In genomic region chr8:85433017-85433393, GRCm38 (mm10) we compare ENCODE assay signal across 8 mouse cellular contexts. TPM values are rescaled to one million over a fixed set of nuclear protein-coding genes. Genes with fewer than 3 reads are reported as not detected.
DNase-seq lines count a peak whose midpoint lies in the region; ATAC-seq lines count a peak whose summit lies in the region.

No protein-coding gene starts in this region.

- peaks cover 16% of the 10 kb centered on the region for H3K4me1 ChIP-seq in heart, embryonic 12.5 days (replicated peaks)
- peaks cover 20% of the 10 kb centered on the region for H3K4me1 ChIP-seq in hindbrain, embryonic 12.5 days

- peak overlapping the region; percentile 100 for H3K27ac ChIP-seq in heart, embryonic 12.5 days (ENCODE audit: poor library complexity, severe bottlenecking)
- peak overlapping the region; percentile 75 for H3K27ac ChIP-seq in hindbrain, embryonic 12.5 days

- no peaks in the 10 kb centered on the region for H3K27me3 ChIP-seq in heart, embryonic 12.5 days (replicated peaks)
- no peaks in the 10 kb centered on the region for H3K27me3 ChIP-seq in hindbrain, embryonic 12.5 days

- H3K36me3 ChIP-seq in heart, embryonic 12.5 days, result no peaks in the 10 kb centered on the region
- H3K36me3 ChIP-seq in hindbrain, embryonic 12.5 days, result no peaks in the 10 kb centered on the region

- H3K4me3 ChIP-seq in heart, embryonic 12.5 days, result peak overlapping the region; percentile 94
- H3K4me3 ChIP-seq in hindbrain, embryonic 12.5 days, result peak overlapping the region; percentile 81

- H3K9ac ChIP-seq in heart, embryonic 12.5 days, result peak overlapping the region; percentile 98
- H3K9ac ChIP-seq in hindbrain, embryonic 12.5 days, result peak overlapping the region; percentile 51; the same call in 1 of the 2 replicates

- intact Hi-C loops in gastrocnemius, postnatal 14 days (cut with DNase I; ENCODE audit: low total_unique reads), result no loop called here

- ATAC-seq in heart, embryonic 12.5 days (ENCODE audit: insufficient number of reproducible peaks, low FRiP score), result 0 out of 2 replicates have a peak, but pooled peaks have one; percentile 10
- peak; percentile 31 for ATAC-seq in activated CD4-positive, CD25-positive, alpha-beta regulatory T cell, adult 4 months
- peak; percentile 61 for ATAC-seq in hindbrain, embryonic 12.5 days (ENCODE audit: low FRiP score)
- ATAC-seq in megakaryocyte-erythroid progenitor cell, adult 5-6 weeks (replicated peaks; ENCODE audit: low FRiP score, low TSS enrichment, poor library complexity, severe bottlenecking), result peak; percentile 28

- WGBS in heart, embryonic 12.5 days, result 4% methylated on average over 6 of the region's 6 CpGs
- WGBS in hindbrain, embryonic 12.5 days, result 4% methylated on average over 6 of the region's 6 CpGs

- no peak for DNase-seq in heart, adult 18-20 months
- DNase-seq in thymus, postnatal 14 days, result no peak
- no peak for DNase-seq in gastrocnemius, postnatal 14 days
- DNase-seq in embryo, embryonic 9.5 days (ENCODE audit: extremely low spot score), result no peak

- 0 out of 2 replicates have a peak, but pooled peaks cover 3% of the 10 kb centered on the region for H3K9me3 ChIP-seq in heart, embryonic 12.5 days (replicated peaks)
- H3K9me3 ChIP-seq in hindbrain, embryonic 12.5 days (replicated peaks), result no peaks in the 10 kb centered on the region

- peak overlapping the region; percentile 91 for H3K4me2 ChIP-seq in heart, embryonic 12.5 days
- peak overlapping the region; percentile 55 for H3K4me2 ChIP-seq in hindbrain, embryonic 12.5 days (replicated peaks)

RNA-seq across cellular contexts. Expression of gene 4921524J17Rik, which starts 0.4 kb away (rescaled TPM):
- polyA plus RNA-seq in heart, embryonic 12.5 days (2016; fragmentation: Nextera tagmentation; extraction: Ambion mirVana), result 69.5 and 73.4 TPM in 2 replicates
- total RNA-seq in heart, adult 18-20 months (2021), result 10 to 100 TPM; 18.1 to 19.4 TPM
- 10 to 100 TPM; 68.8 to 82.9 TPM for polyA plus RNA-seq in activated CD4-positive, CD25-positive, alpha-beta regulatory T cell, adult 4 months (2017; shearing (Covaris generic))
- 42.8 and 46.6 TPM in 2 replicates for polyA plus RNA-seq in hindbrain, embryonic 12.5 days (2016; fragmentation: Nextera tagmentation; extraction: Ambion mirVana)
- total RNA-seq in megakaryocyte-erythroid progenitor cell, adult 5-6 weeks (2014; fragmentation: Nextera tagmentation), result 25.3 and 33.0 TPM in 2 replicates
- total RNA-seq in megakaryocyte-erythroid progenitor cell, adult 5-6 weeks (2017), result 61.6 and 114 TPM in 2 replicates
- total RNA-seq in gastrocnemius, postnatal 14 days (2021), result 10 to 100 TPM; 12.5 to 12.8 TPM

RNA-seq across cellular contexts. Expression of gene Mylk3, which starts 46.9 kb away (rescaled TPM):
- polyA plus RNA-seq in heart, embryonic 12.5 days (2016; fragmentation: Nextera tagmentation; extraction: Ambion mirVana), result 211 and 224 TPM in 2 replicates
- 100 to 1,000 TPM; 473 to 486 TPM for total RNA-seq in heart, adult 18-20 months (2021)
- polyA plus RNA-seq in activated CD4-positive, CD25-positive, alpha-beta regulatory T cell, adult 4 months (2017; shearing (Covaris generic)), result not detected
- 1.9 and 2.1 TPM in 2 replicates for polyA plus RNA-seq in hindbrain, embryonic 12.5 days (2016; fragmentation: Nextera tagmentation; extraction: Ambion mirVana)
- 39.2 and 40.3 TPM in 2 replicates for total RNA-seq in megakaryocyte-erythroid progenitor cell, adult 5-6 weeks (2014; fragmentation: Nextera tagmentation)
- 24.3 and 31.6 TPM in 2 replicates for total RNA-seq in megakaryocyte-erythroid progenitor cell, adult 5-6 weeks (2017)
- total RNA-seq in gastrocnemius, postnatal 14 days (2021), result 1 to 10 TPM; 1.4 to 1.7 TPM

RNA-seq across cellular contexts. Expression of gene Gpt2, which starts 59.4 kb away (rescaled TPM):
- polyA plus RNA-seq in heart, embryonic 12.5 days (2016; fragmentation: Nextera tagmentation; extraction: Ambion mirVana), result 10.3 and 11.7 TPM in 2 replicates
- total RNA-seq in heart, adult 18-20 months (2021), result 10 to 100 TPM; 33.3 to 37.5 TPM
- under 1 TPM; 0.24 to 0.65 TPM for polyA plus RNA-seq in activated CD4-positive, CD25-positive, alpha-beta regulatory T cell, adult 4 months (2017; shearing (Covaris generic))
- polyA plus RNA-seq in hindbrain, embryonic 12.5 days (2016; fragmentation: Nextera tagmentation; extraction: Ambion mirVana), result 44.4 and 44.8 TPM in 2 replicates
- 0.17 and 1.1 TPM in 2 replicates for total RNA-seq in megakaryocyte-erythroid progenitor cell, adult 5-6 weeks (2014; fragmentation: Nextera tagmentation)
- 1.1 and 2.0 TPM in 2 replicates for total RNA-seq in megakaryocyte-erythroid progenitor cell, adult 5-6 weeks (2017)
- 100 to 1,000 TPM in 1 of 2 experiments, 10 to 100 TPM in 1; 74.7 to 129 TPM for total RNA-seq in gastrocnemius, postnatal 14 days (2021)

Comparison
In these comparisons a context has a peak if more than half of its experiments do, and no peak if none do; other contexts are left out.
1. ATAC-seq: peak in every context shown above with its lines; median percentile 61 in hindbrain, embryonic 12.5 days; 31 in activated CD4-positive, CD25-positive, alpha-beta regulatory T cell, adult 4 months; 28 in megakaryocyte-erythroid progenitor cell, adult 5-6 weeks; 10 in heart, embryonic 12.5 days.
2. RNA of gene Mylk3, which starts 46.9 kb away (total RNA-seq): 473 to 486 TPM in heart, adult 18-20 months; 24.3 to 40.3 TPM in megakaryocyte-erythroid progenitor cell, adult 5-6 weeks and 1.4 to 1.7 TPM in gastrocnemius, postnatal 14 days; every median in the first group is over 10 times any median in the second.
3. RNA of gene Gpt2, which starts 59.4 kb away (total RNA-seq): 74.7 to 129 TPM in gastrocnemius, postnatal 14 days and 33.3 to 37.5 TPM in heart, adult 18-20 months; 0.17 to 2.0 TPM in megakaryocyte-erythroid progenitor cell, adult 5-6 weeks; every median in the first group is over 10 times any median in the second.